Mouse (Mus musculus) midbrain, embryonic 16.5 days (tissue): Measurements from ENCODE around the gene Hdac9. TPM values are rescaled to one million over a fixed set of nuclear protein-coding genes. Genes with fewer than 3 reads are reported as not detected.
A peak's percentile ranks its signal among the peaks of the same experiment; 100 is the strongest.

Experiments
- ATAC-seq: fragments of 200-750 bp; cut with Nextera tagmentation; 2 replicates; pipeline ENCODE4 v1.8.0; 2017; ENCODE audit warnings: moderate TSS enrichment
- H3K27ac ChIP-seq: fragments of 300-500 bp; sonication (generic); 2 replicates; pipeline ENCODE4 v1.5.1; 2014; ENCODE audit warnings: mild to moderate bottlenecking, low read length, mixed read lengths
- H3K27me3 ChIP-seq: fragments of 300-500 bp; sonication (generic); 2 replicates; pipeline ENCODE4 v1.6.1; 2014; ENCODE audit warnings: low read depth, low read length, mixed read lengths; ENCODE audit not compliant: control insufficient read depth, insufficient read depth
- H3K36me3 ChIP-seq: fragments of 300-500 bp; sonication (generic); 2 replicates; pipeline ENCODE4 v1.6.1; 2014; ENCODE audit warnings: mild to moderate bottlenecking, low read length, moderate library complexity, mixed read lengths; ENCODE audit not compliant: control insufficient read depth, insufficient read depth
- H3K4me1 ChIP-seq: fragments of 300-500 bp; sonication (generic); 2 replicates; pipeline ENCODE4 v1.6.1; 2014; ENCODE audit warnings: mild to moderate bottlenecking, low read length, mixed read lengths; ENCODE audit not compliant: control insufficient read depth, insufficient read depth
- H3K4me2 ChIP-seq: fragments of 300-500 bp; sonication (generic); 2 replicates; pipeline ENCODE4 v1.6.1; 2014; ENCODE audit warnings: mild to moderate bottlenecking, low read length, mixed read lengths
- H3K4me3 ChIP-seq: fragments of 300-500 bp; sonication (generic); 2 replicates; pipeline ENCODE4 v1.5.1; 2014; ENCODE audit warnings: low read depth, mild to moderate bottlenecking, low read length, moderate library complexity, mixed read lengths
- H3K9ac ChIP-seq: fragments of 300-500 bp; sonication (generic); 2 replicates; pipeline ENCODE4 v1.6.1; 2014; ENCODE audit warnings: low read depth, low read length, mixed read lengths
- H3K9me3 ChIP-seq: fragments of 300-500 bp; sonication (generic); replicated peaks from 2 replicates; pipeline ENCODE4 v1.6.1; 2014; ENCODE audit warnings: mild to moderate bottlenecking, low read length, mixed read lengths; ENCODE audit not compliant: control insufficient read depth, poor library complexity, severe bottlenecking
- WGBS: fragments of 180-500 bp; shearing (Covaris S2); extraction: QIAGEN DNeasy Blood & Tissue Kit; methylation state at CpG from one replicate; pipeline ENCODE4 v1.1.7; 2014; 5-methylcytosine and 5-hydroxymethylcytosine counted together
- polyA plus RNA-seq: library from polyadenylated mRNA; unstranded; fragments of >200 nt; fragmentation: Nextera tagmentation; extraction: Ambion mirVana; gene quantifications from 2 replicates; pipeline ENCODE4 v1.2.1, GENCODE M21; 2015

The Hdac9 gene
- polyA plus RNA-seq, 1 experiment from 2014 or later = 12.6 TPM

GRCm38 (mm10) chr12:34495940-34496339, 421.0 kb downstream of the Hdac9 start:
- peak overlapping the region; percentile 14 for H3K4me2 ChIP-seq
- WGBS = 37% methylated on average over 3 of the region's 3 CpGs
- no peaks in the 10 kb centered on the region for H3K36me3 ChIP-seq
- peak overlapping the region; percentile 31 for H3K4me3 ChIP-seq
- H3K9me3 ChIP-seq = no peaks in the 10 kb centered on the region
- H3K4me1 ChIP-seq = peaks cover 7% of the 10 kb centered on the region; the same call in 1 of the 2 replicates
- H3K27ac ChIP-seq = no peak overlapping the region
- no peak overlapping the region for H3K9ac ChIP-seq
- peak; percentile 30; the same call in 1 of the 2 replicates for ATAC-seq
- H3K27me3 ChIP-seq = no peaks in the 10 kb centered on the region

GRCm38 (mm10) chr12:34489629-34490028, 427.3 kb downstream of the Hdac9 start:
- H3K27me3 ChIP-seq = no peaks in the 10 kb centered on the region
- no peaks in the 10 kb centered on the region for H3K9me3 ChIP-seq
- H3K36me3 ChIP-seq = no peaks in the 10 kb centered on the region
- no peak overlapping the region for H3K4me2 ChIP-seq
- no peak overlapping the region for H3K9ac ChIP-seq
- H3K4me3 ChIP-seq = no peak overlapping the region
- no peak overlapping the region for H3K27ac ChIP-seq
- no peak for ATAC-seq
- H3K4me1 ChIP-seq = no peaks in the 10 kb centered on the region

GRCm38 (mm10) chr12:34487666-34488065, 429.2 kb downstream of the Hdac9 start:
- Histone ChIP-seq H3K4me1 (no peaks in the 10 kb centered on the region), H3K9me3 (no peaks in the 10 kb centered on the region), H3K4me3 (no peak overlapping the region), H3K27me3 (no peaks in the 10 kb centered on the region), H3K36me3 (no peaks in the 10 kb centered on the region), H3K4me2 (no peak overlapping the region), H3K27ac (no peak overlapping the region), H3K9ac (no peak overlapping the region)
- WGBS = 92% methylated on average over 1 of the region's 1 CpGs
- no peak for ATAC-seq

- Histone ChIP-seq H3K27me3 (no peaks in the 10 kb centered on the region), H3K4me1 (no peaks in the 10 kb centered on the region), H3K9me3 (no peaks in the 10 kb centered on the region), H3K4me3 (no peak overlapping the region), H3K27ac (no peak overlapping the region), H3K36me3 (no peaks in the 10 kb centered on the region), H3K4me2 (no peak overlapping the region), H3K9ac (no peak overlapping the region)
- WGBS = 80% methylated on average over 3 of the region's 3 CpGs
- ATAC-seq = no peak
These were observed 429.9 kb downstream of the Hdac9 start for GRCm38 (mm10) chr12:34487021-34487420.

GRCm38 (mm10) chr12:34486016-34486415, 430.9 kb downstream of the Hdac9 start:
- Histone ChIP-seq H3K27me3 (no peaks in the 10 kb centered on the region), H3K4me2 (no peak overlapping the region), H3K4me3 (no peak overlapping the region), H3K9ac (no peak overlapping the region), H3K4me1 (no peaks in the 10 kb centered on the region), H3K9me3 (no peaks in the 10 kb centered on the region), H3K36me3 (no peaks in the 10 kb centered on the region), H3K27ac (no peak overlapping the region)
- 85% methylated on average over 2 of the region's 2 CpGs for WGBS
- ATAC-seq = no peak

- 95% methylated on average over 5 of the region's 5 CpGs for WGBS
- H3K4me2 ChIP-seq = no peak overlapping the region
- ATAC-seq = no peak
- no peak overlapping the region for H3K9ac ChIP-seq
- no peaks in the 10 kb centered on the region for H3K9me3 ChIP-seq
- no peaks in the 10 kb centered on the region for H3K27me3 ChIP-seq
- H3K36me3 ChIP-seq = no peaks in the 10 kb centered on the region
- H3K4me3 ChIP-seq = no peak overlapping the region
- H3K27ac ChIP-seq = no peak overlapping the region
- no peaks in the 10 kb centered on the region for H3K4me1 ChIP-seq
These were observed 435.2 kb downstream of the Hdac9 start for GRCm38 (mm10) chr12:34481702-34482101.

- Histone ChIP-seq H3K36me3 (no peaks in the 10 kb centered on the region), H3K4me1 (no peaks in the 10 kb centered on the region), H3K4me3 (no peak overlapping the region), H3K4me2 (no peak overlapping the region), H3K27ac (no peak overlapping the region), H3K9me3 (no peaks in the 10 kb centered on the region), H3K27me3 (no peaks in the 10 kb centered on the region), H3K9ac (no peak overlapping the region)
- WGBS = 86% methylated on average over 10 of the region's 10 CpGs
- ATAC-seq = no peak
These were observed 443.8 kb downstream of the Hdac9 start for GRCm38 (mm10) chr12:34472949-34473651.

- H3K4me1 ChIP-seq = no peaks in the 10 kb centered on the region
- no peak overlapping the region for H3K9ac ChIP-seq
- H3K36me3 ChIP-seq = no peaks in the 10 kb centered on the region
- no peak overlapping the region for H3K27ac ChIP-seq
- H3K27me3 ChIP-seq = no peaks in the 10 kb centered on the region
- H3K4me3 ChIP-seq = no peak overlapping the region
- H3K4me2 ChIP-seq = no peak overlapping the region
- no peaks in the 10 kb centered on the region for H3K9me3 ChIP-seq
- 69% methylated on average over 4 of the region's 4 CpGs for WGBS
- no peak for ATAC-seq
These were observed 444.4 kb downstream of the Hdac9 start for GRCm38 (mm10) chr12:34472542-34472941.

- Histone ChIP-seq H3K27me3 (no peaks in the 10 kb centered on the region), H3K27ac (no peak overlapping the region), H3K36me3 (no peaks in the 10 kb centered on the region), H3K4me2 (no peak overlapping the region), H3K9me3 (no peaks in the 10 kb centered on the region), H3K4me3 (no peak overlapping the region), H3K4me1 (no peaks in the 10 kb centered on the region), H3K9ac (no peak overlapping the region)
- 62% methylated on average over 1 of the region's 1 CpGs for WGBS
- no peak for ATAC-seq
These were observed 455.2 kb downstream of the Hdac9 start for GRCm38 (mm10) chr12:34461728-34462127.
